Mouse (Mus musculus): ENCODE results near the gene Vmn1r168.
"Not testable (repeated sequence)": the region's sequence is repeated elsewhere in the genome, so short reads cannot be mapped to it uniquely, and the experiment has no call there.

Gene Vmn1r168

GRCm38 (mm10) chr7:23539432-23539831, at the start of gene Vmn1r168:
Gene Vmn1r168 (plus strand): TSS chr7:23539732.
- DNase-seq (ENCODE audit: low spot score in 2 of 2), result not testable (repeated sequence)

GRCm38 (mm10) chr7:23507106-23507505, 32.4 kb upstream of the Vmn1r168 start, which contains the start of gene Vmn1r167:
Gene Vmn1r167 (minus strand): TSS chr7:23507206.
- not testable (repeated sequence) for DNase-seq (ENCODE audit: low spot score in 2 of 2)

- DNase-seq (ENCODE audit: low spot score in 2 of 2), result not testable (repeated sequence)
Measured at GRCm38 (mm10) chr7:23575226-23575625, 35.7 kb downstream of the Vmn1r168 start, which contains the start of gene Vmn1r169. Gene Vmn1r169 (plus strand): TSS chr7:23575526.

Data from right cerebral cortex, postnatal 36 days (tissue).